Mouse (Mus musculus): Measurements from ENCODE around the gene Gm1993. TPM values are rescaled to one million over a fixed set of nuclear protein-coding genes. Genes with fewer than 3 reads are reported as not detected.
"Not testable (repeated sequence)": the region's sequence is repeated elsewhere in the genome, so short reads cannot be mapped to it uniquely, and the experiment has no call there.

Gene Gm1993
- not detected in 2 replicates for polyA plus RNA-seq (2015; fragmentation: Nextera tagmentation; extraction: Ambion mirVana)

DNA sequence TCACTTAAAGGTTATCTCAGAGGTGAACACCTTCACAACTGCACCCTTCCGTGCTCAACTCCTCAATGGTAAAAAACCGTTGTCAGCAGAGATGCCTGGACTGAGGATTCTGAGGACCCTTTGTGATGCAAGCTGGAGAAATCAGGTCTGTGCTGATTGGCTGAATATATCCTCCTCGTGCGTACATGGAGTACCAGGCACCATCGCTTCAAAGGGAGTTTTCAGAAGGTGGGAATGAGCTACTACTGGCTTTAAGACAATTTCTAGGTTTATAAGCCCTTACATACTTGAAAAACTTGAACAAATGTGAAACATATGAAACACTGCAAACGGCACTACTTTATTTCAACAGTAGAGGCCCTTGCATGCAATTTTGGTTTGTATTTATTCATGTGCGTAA is at the start of gene Gm1993:
TSS of gene Gm1993 (minus strand) at position 101 of the 400 bp plus-strand sequence.
- not testable (repeated sequence) for H3K9me3 ChIP-seq (ENCODE audit: low read length); H3K4me2 ChIP-seq (replicated peaks; ENCODE audit: low read depth, low read length); H3K4me1 ChIP-seq (ENCODE audit: insufficient read depth, low read depth, low read length); H3K27ac ChIP-seq (ENCODE audit: low read length); H3K36me3 ChIP-seq (ENCODE audit: insufficient read depth, low read length); H3K27me3 ChIP-seq (replicated peaks; ENCODE audit: insufficient read depth, low read length); H3K4me3 ChIP-seq (ENCODE audit: low read depth, low read length); ATAC-seq; DNase-seq (ENCODE audit: low spot score); H3K9ac ChIP-seq (replicated peaks; ENCODE audit: low read depth)
- WGBS = 81% methylated on average over 7 of the region's 7 CpGs
